Comparison of ENCODE assay signal across 7 mouse cellular contexts in genomic region chr4:97648825-97649625, GRCm38 (mm10).
A peak's percentile ranks its signal among the peaks of the same experiment; 100 is the strongest.
DNase-seq lines count a peak whose midpoint lies in the region; ATAC-seq and TF ChIP-seq lines count a peak whose summit lies in the region.

No protein-coding gene starts in this region.

- no peak overlapping the region for H3K4me3 ChIP-seq in forebrain, embryonic 12.5 days (replicated peaks)
- H3K4me3 ChIP-seq in left cerebral cortex, adult 2 months: no peak overlapping the region
- H3K4me3 ChIP-seq in neural tube, embryonic 11.5 days (ENCODE audit: low read depth, low read length): no peak overlapping the region
- no peak overlapping the region for H3K4me3 ChIP-seq in kidney, adult 2 months (ENCODE audit: insufficient read depth, low read depth, low read length)

- no peaks in the 10 kb centered on the region for H3K27me3 ChIP-seq in forebrain, embryonic 12.5 days
- H3K27me3 ChIP-seq in neural tube, embryonic 11.5 days (ENCODE audit: control insufficient read depth, insufficient read depth, low read length): no peaks in the 10 kb centered on the region
- no peaks in the 10 kb centered on the region; the same call in 1 of the 2 replicates for H3K27me3 ChIP-seq in kidney, adult 2 months (replicated peaks; ENCODE audit: control insufficient read depth, insufficient read depth, low read length)

- peak; percentile 94 to 96 for DNase-seq in cerebellum, postnatal 10 days
- peak; percentile 71 to 74 for DNase-seq in heart, postnatal 10 days
- peak; percentile 59 to 72 for DNase-seq in left cerebral cortex, adult 2 months (ENCODE audit: extremely low spot score in 1 of 2, low spot score in 2 of 2)
- peak; percentile 84 for DNase-seq in neural tube, embryonic 11.5 days (ENCODE audit: low spot score)
- DNase-seq in kidney, adult 2 months: no peak
- DNase-seq in natural killer cell, adult 2 months (ENCODE audit: low spot score in 2 of 2): no peak

- TF ChIP-seq CTCF in left cerebral cortex, adult 2 months (IDR thresholded peaks at IDR 0.05): no peak
- TF ChIP-seq CTCF in kidney, adult 2 months (conservative IDR thresholded peaks at IDR 0.05; ENCODE audit: insufficient read depth, insufficient read length, low read depth, low read length): no peak

- H3K4me2 ChIP-seq in forebrain, embryonic 12.5 days: peak overlapping the region; percentile 33
- no peak overlapping the region for H3K4me2 ChIP-seq in neural tube, embryonic 11.5 days (ENCODE audit: low read depth)

- H3K4me1 ChIP-seq in forebrain, embryonic 12.5 days: peaks cover 32% of the 10 kb centered on the region
- H3K4me1 ChIP-seq in neural tube, embryonic 11.5 days (ENCODE audit: control insufficient read depth, insufficient read depth, low read length): peaks cover 8% of the 10 kb centered on the region
- H3K4me1 ChIP-seq in kidney, adult 2 months (ENCODE audit: control insufficient read depth, insufficient read depth, low read length): no peaks in the 10 kb centered on the region

- no peak overlapping the region for H3K9ac ChIP-seq in forebrain, embryonic 12.5 days
- no peak overlapping the region for H3K9ac ChIP-seq in neural tube, embryonic 11.5 days (ENCODE audit: low read length)

- peak overlapping the region; percentile 92 for H3K27ac ChIP-seq in forebrain, embryonic 12.5 days
- peak overlapping the region; percentile 13; the same call in 1 of the 2 replicates for H3K27ac ChIP-seq in left cerebral cortex, adult 2 months
- H3K27ac ChIP-seq in neural tube, embryonic 11.5 days (ENCODE audit: low read depth, low read length): peak overlapping the region; percentile 69
- no peak overlapping the region for H3K27ac ChIP-seq in kidney, adult 2 months (ENCODE audit: insufficient read depth, low read depth, low read length)

- no peaks in the 10 kb centered on the region for H3K9me3 ChIP-seq in forebrain, embryonic 12.5 days
- H3K9me3 ChIP-seq in neural tube, embryonic 11.5 days (ENCODE audit: control insufficient read depth, low read length): no peaks in the 10 kb centered on the region

- no peak for TF ChIP-seq POLR2A in kidney, adult 2 months (IDR thresholded peaks at IDR 0.05; ENCODE audit: low read depth, low read length)

- 5% methylated on average over 11 of the region's 11 CpGs for WGBS in forebrain, embryonic 12.5 days
- 22% methylated on average over 11 of the region's 11 CpGs for WGBS in neural tube, embryonic 11.5 days
- 54% methylated on average over 11 of the region's 11 CpGs for WGBS in kidney, adult 2 months

- ATAC-seq in forebrain, embryonic 12.5 days (ENCODE audit: low FRiP score): peak; percentile 95
- peak; percentile 93 for ATAC-seq in neural tube, embryonic 11.5 days (ENCODE audit: insufficient read depth, low FRiP score, low TSS enrichment)

- intact Hi-C loops in heart, postnatal 10 days (cut with DNase I): no loop called here
- intact Hi-C loops in left cerebral cortex, adult 2 months (cut with DNase I): loop anchor here (2.0 kb wide), 1 partner anchor 30 kb away; no protein-coding TSS in a partner anchor

- no peaks in the 10 kb centered on the region for H3K36me3 ChIP-seq in forebrain, embryonic 12.5 days (replicated peaks)
- H3K36me3 ChIP-seq in neural tube, embryonic 11.5 days (ENCODE audit: control insufficient read depth, insufficient read depth, low read length): no peaks in the 10 kb centered on the region
- no peaks in the 10 kb centered on the region for H3K36me3 ChIP-seq in kidney, adult 2 months (ENCODE audit: control insufficient read depth, insufficient read depth, low read length)

Comparison
In these comparisons a context has a peak if more than half of its experiments do, and no peak if none do; other contexts are left out.
1. DNase-seq: peak in cerebellum, postnatal 10 days (2 of 2), heart, postnatal 10 days (2 of 2), left cerebral cortex, adult 2 months (2 of 2) and neural tube, embryonic 11.5 days (single experiment); none in kidney, adult 2 months (single experiment) and natural killer cell, adult 2 months (0 of 2).